Mouse (Mus musculus): Measurements from ENCODE around the gene Cdc42bpb.

Gene Cdc42bpb

GRCm38 (mm10) chr12:111386642-111387120 lies 9.2 kb upstream of the Cdc42bpb start:
- in situ Hi-C loops (cut with MboI, MseI): no loop called here

DNA sequence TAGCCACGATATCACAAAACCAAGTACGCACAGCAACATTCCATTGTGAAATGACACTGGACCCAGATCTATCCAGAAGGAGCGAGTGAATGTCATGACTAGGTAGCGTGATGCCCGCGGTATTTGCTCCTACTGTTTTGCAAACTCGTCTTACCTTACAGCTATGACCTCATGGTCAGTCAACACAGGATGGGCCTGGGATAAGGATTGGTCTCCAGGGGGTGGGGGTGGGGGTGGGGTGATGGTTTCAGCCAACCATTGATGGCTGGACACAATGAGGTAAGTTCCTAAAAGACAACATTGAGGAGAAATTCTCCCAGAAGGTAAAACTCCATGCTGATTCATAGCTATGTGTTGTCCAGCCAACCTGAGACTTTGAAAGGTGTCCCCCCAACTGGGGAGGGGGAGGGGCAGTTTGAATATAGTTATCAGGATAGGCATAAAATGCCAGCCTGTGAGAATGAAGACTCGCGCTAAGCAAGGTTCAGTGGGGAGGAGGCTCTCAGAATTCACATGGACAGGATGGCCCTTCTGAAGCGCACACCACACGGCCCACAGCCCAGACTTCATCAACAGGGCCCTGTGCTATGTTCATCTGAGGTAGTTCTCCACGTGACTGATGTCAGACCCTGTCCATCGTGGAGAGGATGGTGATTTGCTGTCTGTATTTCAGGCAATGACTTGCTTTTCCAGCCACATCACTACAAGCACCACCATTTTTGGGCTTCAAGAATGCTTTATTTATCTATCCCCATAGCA lies 8.5 kb upstream of the Cdc42bpb start:
- in situ Hi-C loops (cut with MboI, MseI): no loop called here

- in situ Hi-C loops (cut with MboI, MseI): no loop called here
These were observed 1.3 kb upstream of the Cdc42bpb start for GRCm38 (mm10) chr12:111378812-111379211.

DNA sequence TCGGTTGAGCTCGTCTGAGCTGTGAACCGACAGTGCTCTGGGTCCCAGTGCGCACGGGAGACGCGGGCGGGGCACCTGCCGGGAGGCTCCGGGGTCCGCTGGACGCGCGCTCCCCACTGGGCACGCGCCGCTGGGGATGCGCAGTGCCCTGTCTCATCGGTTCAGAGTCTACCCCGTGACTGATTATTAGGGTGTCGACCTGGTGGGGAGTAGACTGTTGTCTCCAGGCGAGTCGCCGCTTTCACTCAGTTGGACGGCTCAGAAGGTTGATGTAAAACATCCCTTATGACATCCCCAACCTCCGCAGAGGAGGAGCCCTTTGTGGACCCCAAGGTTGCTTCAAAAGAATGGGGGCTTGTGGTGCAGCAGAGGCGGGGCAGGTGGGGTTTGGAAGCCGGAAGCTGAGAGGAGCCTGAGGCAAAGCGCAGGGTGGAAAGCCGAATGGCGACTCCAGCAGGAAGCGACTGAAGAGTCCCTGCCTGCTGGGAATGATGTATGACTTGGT lies 520 bp upstream of the Cdc42bpb start:
- in situ Hi-C loops (cut with MboI, MseI): no loop called here

GRCm38 (mm10) chr12:111376826-111377331 lies 639 bp downstream of the Cdc42bpb start:
- in situ Hi-C loops (cut with MboI, MseI): no loop called here

- in situ Hi-C loops (cut with MboI, MseI): no loop called here
These were observed 1.5 kb downstream of the Cdc42bpb start for GRCm38 (mm10) chr12:111376053-111376452.

GRCm38 (mm10) chr12:111375559-111375958 lies 2.0 kb downstream of the Cdc42bpb start:
- in situ Hi-C loops (cut with MboI, MseI): no loop called here

DNA sequence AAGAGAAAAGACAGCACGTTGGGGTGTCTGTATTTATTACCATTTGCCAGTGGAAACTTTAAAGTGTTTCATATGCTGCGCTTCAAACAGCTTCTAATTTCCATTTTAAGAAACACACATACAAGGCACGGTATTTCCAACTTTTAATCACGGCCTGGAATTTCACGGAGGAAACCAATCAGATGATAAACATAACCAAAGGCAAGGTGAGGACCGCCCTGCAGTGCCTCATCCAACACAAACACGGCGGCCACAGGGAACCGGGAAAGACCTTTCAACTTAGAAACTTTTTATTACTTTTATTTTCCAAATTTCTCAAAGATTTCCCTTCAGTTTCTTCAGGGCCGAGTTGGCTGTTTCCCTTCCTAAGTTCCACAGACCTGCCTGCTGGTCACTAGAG lies 2.8 kb downstream of the Cdc42bpb start:
- in situ Hi-C loops (cut with MboI, MseI): no loop called here

GRCm38 (mm10) chr12:111373411-111373810 lies 4.1 kb downstream of the Cdc42bpb start:
- in situ Hi-C loops (cut with MboI, MseI): no loop called here

DNA sequence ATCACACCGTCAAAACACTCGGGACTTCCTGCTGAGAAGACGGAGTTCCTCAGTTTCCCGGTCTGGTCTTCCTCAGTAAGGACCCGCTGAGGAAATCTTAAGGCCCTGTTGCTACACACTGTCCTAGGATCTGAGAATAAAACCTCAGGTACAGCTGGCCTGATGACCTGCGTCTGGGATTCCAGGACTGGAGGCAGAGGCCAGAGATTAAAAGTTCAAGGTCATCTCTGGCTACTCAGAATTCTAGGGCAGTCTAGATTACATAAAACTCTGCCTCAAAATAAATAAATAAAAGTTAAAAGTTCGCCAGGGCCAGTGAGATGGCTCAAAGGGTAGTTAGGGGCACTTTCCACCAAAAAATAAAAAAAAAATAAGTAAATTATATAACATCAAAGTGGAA lies 5.6 kb downstream of the Cdc42bpb start:
- in situ Hi-C loops (cut with MboI, MseI): no loop called here

GRCm38 (mm10) chr12:111370249-111370648 lies 7.3 kb downstream of the Cdc42bpb start:
- in situ Hi-C loops (cut with MboI, MseI): no loop called here

- in situ Hi-C loops (cut with MboI, MseI): no loop called here
These were observed 10.5 kb downstream of the Cdc42bpb start for GRCm38 (mm10) chr12:111367065-111367464.

GRCm38 (mm10) chr12:111364234-111364633 lies 13.3 kb downstream of the Cdc42bpb start:
- in situ Hi-C loops (cut with MboI, MseI): no loop called here

DNA sequence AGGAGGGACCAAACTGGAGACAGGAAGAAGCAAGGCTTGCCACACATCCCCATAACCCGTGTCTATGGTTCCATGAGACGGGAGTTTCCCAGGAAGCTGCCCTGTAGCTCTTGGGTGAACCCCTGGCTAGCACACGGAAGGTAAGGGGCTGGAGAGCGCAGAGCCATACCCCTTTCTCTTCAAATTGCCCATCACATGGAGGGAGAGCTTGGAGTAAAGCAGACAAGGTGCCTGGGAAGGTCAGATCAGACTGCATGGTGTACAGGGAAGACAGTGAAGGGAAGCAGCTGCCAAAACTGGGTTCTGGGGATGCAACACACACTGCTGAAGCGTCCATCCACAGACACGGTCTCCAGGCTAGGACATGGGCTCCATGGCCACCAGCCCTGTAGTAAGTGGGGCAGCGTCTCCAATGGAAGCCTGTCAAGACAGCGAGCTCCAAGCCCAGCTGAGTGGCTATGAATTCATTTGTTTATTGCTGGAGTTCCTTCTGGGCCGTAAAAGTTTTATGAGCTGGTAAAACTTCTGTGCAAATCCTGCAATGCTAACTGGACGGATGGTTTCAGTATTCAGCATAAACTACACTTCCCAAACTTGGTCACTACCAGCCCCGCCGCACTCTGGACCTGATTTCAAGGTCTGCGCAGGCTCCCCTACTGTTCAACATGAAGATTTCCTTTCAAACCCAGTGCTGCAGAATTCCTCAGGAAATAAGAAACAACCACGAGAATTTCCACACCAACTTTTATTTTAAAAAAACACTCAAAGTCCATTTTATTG lies 16.0 kb downstream of the Cdc42bpb start:
- in situ Hi-C loops (cut with MboI, MseI): no loop called here

DNA sequence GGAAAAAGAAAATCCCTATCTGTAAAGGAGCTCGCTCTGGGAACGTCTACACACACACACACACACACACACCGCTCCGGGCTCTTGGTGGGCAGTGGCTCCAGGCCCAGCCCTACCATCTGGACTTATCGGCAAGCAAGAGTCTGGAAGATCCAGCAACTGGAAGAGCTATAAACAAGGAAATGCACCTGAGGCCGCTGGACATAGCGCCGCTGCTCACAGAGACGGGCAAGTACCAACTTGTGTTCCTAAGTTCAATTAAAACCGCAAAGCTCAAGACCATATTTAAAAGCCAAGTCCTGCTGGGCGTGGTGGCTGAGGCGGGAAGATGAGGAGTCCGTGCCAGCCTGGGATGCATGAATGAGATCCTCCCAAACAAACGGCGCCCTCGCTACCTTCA lies 16.8 kb downstream of the Cdc42bpb start:
- in situ Hi-C loops (cut with MboI, MseI): no loop called here

DNA sequence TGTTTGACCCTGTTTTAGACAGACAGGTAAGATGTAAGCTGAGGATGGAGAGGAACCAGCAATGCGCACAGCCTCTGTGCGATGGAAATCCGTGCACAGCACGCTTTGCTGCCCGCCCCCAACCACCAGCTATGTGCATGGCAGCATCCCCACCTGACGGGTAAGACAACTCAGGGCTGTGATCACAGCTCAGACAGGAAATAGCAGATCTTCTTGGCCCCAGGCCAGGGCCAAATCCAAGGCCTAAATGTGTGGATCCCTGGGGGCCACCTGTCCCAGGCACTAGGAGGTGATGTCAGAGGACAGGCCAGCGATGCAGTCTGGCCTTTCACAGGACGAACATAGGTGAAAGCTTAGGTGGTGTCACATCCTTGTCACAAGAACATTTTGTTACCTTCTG lies 21.3 kb downstream of the Cdc42bpb start:
- in situ Hi-C loops (cut with MboI, MseI): no loop called here

DNA sequence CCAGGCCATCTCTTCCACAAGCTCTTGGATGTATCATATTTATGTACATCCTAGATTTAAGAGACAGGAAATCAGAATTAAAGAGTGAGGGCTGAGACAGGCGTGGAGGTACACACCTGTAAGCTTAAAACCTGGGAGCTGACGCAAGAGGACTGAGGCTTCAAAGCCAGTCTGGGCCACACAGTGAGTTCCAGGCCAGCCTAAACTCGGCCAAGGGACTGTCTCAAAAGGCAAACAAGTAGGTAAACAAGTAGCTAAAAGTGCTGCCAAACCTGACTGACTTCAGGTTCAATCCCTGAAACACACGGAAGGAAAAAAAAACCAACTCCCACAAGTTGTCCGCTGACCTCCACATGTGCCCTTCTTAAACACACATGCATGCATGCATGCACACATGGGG lies 23.4 kb downstream of the Cdc42bpb start:
- in situ Hi-C loops (cut with MboI, MseI): no loop called here

GRCm38 (mm10) chr12:111353439-111353915 lies 24.0 kb downstream of the Cdc42bpb start:
- in situ Hi-C loops (cut with MboI, MseI): no loop called here

- in situ Hi-C loops (cut with MboI, MseI): no loop called here
These were observed 24.5 kb downstream of the Cdc42bpb start for GRCm38 (mm10) chr12:111353008-111353407.

DNA sequence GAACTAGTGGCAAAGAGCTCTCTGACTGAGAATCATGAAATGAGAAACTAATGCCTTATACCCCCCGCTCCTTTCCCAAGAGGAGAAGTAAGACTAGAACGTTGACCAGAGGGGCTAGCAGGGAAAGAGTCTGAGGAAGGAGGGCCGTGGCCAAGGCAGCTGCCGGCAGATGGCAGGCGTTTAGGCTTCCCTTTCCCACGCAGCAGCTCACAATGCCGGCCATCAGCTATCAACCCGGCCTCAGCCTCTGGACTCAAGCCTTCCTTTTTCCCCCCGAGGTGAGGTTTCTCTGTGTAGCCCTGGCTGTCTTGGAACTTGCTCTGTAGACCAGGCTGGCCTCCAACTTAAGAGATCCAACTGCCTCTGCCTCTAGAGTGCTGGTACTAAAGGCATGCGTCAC lies 25.0 kb downstream of the Cdc42bpb start:
- in situ Hi-C loops (cut with MboI, MseI): no loop called here

DNA sequence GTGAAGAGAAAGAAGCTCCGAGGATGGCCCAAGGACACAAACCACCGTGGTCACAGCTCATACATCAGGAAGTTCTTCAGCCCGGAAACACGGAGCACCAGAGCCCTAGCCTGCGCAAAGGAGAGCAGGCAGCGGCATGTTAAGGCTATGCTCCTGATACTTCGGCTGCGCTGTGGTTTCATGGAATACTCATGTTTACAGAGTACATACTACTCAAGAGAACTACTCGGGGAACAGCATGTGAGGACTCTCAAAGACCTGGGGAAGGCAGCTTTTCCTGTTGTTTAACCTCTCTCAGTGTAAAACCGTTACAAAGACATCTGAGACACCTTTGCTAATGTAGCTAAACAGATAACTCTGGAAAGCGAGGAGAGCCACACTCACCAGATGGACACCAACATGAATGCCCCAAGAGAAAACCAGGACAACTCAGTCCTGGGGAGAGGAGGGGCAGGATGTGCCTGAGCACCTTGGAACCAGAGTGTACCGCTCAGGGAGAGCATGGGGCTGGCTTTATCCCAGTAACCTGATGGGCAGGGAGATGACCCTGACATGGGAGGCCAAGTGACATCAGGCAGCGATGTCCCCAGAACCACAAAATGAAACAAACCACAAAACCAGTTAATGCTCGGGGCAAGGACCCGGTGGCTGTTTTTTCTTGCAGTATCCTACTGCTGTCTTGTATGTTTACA lies 27.8 kb downstream of the Cdc42bpb start:
- in situ Hi-C loops (cut with MboI, MseI): no loop called here

DNA sequence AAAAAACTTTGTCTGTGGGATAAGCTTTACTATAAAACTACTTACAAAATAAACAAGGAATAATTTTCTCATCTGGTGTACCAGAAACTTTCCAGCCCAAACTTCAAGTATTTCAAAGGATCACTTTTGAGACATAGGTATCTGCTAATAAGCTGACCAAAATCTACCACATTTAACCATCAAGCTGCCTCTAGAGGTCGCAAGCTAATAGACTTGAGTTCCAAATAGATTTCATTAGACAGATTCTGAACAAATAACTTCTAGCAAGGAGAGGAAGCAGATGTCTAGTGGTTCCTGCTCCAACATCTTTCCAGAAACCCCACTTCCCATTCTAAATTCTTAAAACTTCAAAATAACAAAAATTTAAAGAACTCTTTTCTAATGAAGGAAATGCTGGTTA lies 33.6 kb downstream of the Cdc42bpb start:
- in situ Hi-C loops (cut with MboI, MseI): no loop called here
